Mouse (Mus musculus) MEL (cell line): ENCODE results near the gene Gm14401.
"Not testable (repeated sequence)": the region's sequence is repeated elsewhere in the genome, so short reads cannot be mapped to it uniquely, and the experiment has no call there.

Experiments used
- BHLHE40 ChIP-seq: IDR thresholded peaks from 2 replicates; pipeline ENCODE4 v1.6.1; 2012; ENCODE audit warnings: low read depth, mild to moderate bottlenecking, inconsistent platforms, low read length, improper control_type of control experiment, borderline replicate concordance
- CHD2 ChIP-seq: IDR thresholded peaks from 2 replicates; pipeline ENCODE4 v1.6.1; 2011; ENCODE audit warnings: low read length, improper control_type of control experiment
- CTCF ChIP-seq, 3 experiments: IDR thresholded peaks in 2 of 3; conservative IDR thresholded peaks in 1 of 3; 2 replicates each; pipeline ENCODE4 v1.5.1; 2011 to 2012; ENCODE audit warnings: low read length in 3 of 3, low read depth in 2 of 3, mild to moderate bottlenecking in 2 of 3, improper control_type of control experiment in 1 of 3, inconsistent platforms in 1 of 3, mixed read lengths in 1 of 3, moderate library complexity in 1 of 3; ENCODE audit not compliant: control insufficient read depth in 1 of 3, insufficient read depth in 1 of 3, poor library complexity in 1 of 3, severe bottlenecking in 1 of 3
- EP300 ChIP-seq, 2 experiments: IDR thresholded peaks; 2 replicates each; pipeline ENCODE4 v1.6.1; 2011; ENCODE audit warnings: improper control_type of control experiment in 2 of 2, low read length in 2 of 2, low read depth in 1 of 2, mild to moderate bottlenecking in 1 of 2
- MAFK ChIP-seq: IDR thresholded peaks from 2 replicates; pipeline ENCODE4 v1.6.1; 2011; ENCODE audit warnings: low read depth, mild to moderate bottlenecking, low read length, improper control_type of control experiment, borderline replicate concordance
- POLR2A ChIP-seq, 2 experiments: IDR thresholded peaks; 2 replicates each; pipeline ENCODE4 v1.6.1; 2011 to 2012; ENCODE audit warnings: low read length in 2 of 2, mild to moderate bottlenecking in 2 of 2, control low read depth in 1 of 2, improper control_type of control experiment in 1 of 2, low read depth in 1 of 2, moderate library complexity in 1 of 2; ENCODE audit not compliant: control insufficient read depth in 1 of 2, insufficient read depth in 1 of 2, poor library complexity in 1 of 2
- SIN3A ChIP-seq: IDR thresholded peaks from 2 replicates; pipeline ENCODE4 v1.6.1; 2012; ENCODE audit warnings: low read length, improper control_type of control experiment, inconsistent platforms

DNA sequence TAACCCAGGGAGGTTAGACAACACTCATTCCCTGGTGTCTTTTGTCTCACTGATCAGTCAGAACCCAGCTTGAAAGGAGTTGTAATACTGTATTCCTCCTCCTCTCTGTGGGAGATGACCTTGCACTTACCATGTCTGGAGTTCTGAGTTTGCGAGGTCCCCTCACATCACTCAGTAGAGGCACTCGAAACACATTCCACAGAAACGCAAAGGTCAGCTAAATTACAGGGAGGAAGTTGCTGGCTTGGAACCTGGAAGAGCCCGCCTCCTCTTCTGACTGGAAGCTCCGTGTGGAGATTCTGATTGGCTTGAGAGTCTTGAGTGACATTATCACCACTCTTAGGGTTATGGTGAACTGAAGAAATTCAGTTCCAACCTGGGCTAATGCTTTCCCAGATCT, 35.0 kb downstream of the Gm14401 start:
- TF ChIP-seq CTCF (IDR thresholded peaks at IDR 0.05 in 2 of 3, conservative IDR thresholded peaks at IDR 0.05 in 1 of 3; ENCODE audit: control insufficient read depth in 1 of 3, insufficient read depth in 1 of 3, low read depth in 2 of 3, low read length in 3 of 3, poor library complexity in 1 of 3, severe bottlenecking in 1 of 3); POLR2A (IDR thresholded peaks at IDR 0.05; ENCODE audit: control insufficient read depth in 1 of 2, insufficient read depth in 1 of 2, low read depth in 1 of 2, low read length in 2 of 2, poor library complexity in 1 of 2); BHLHE40; SIN3A; MAFK; EP300 (IDR thresholded peaks at IDR 0.05; ENCODE audit: low read depth in 1 of 2, low read length in 2 of 2); CHD2: not testable (repeated sequence)
